Mouse (Mus musculus) WW6 (cell line): ENCODE data around the gene Arhgap22.

ENCODE experiments used
- DNase-seq: peaks from one replicate; pipeline ENCODE4 v3.0.0-alpha.2; 2013; ENCODE audit warnings: low read depth, low spot score

Arhgap22 gene

GRCm38 (mm10) chr14:33369375-33369774 lies 155.5 kb downstream of the Arhgap22 start:
- DNase-seq: no peak

GRCm38 (mm10) chr14:33370056-33370455 lies 156.2 kb downstream of the Arhgap22 start:
- no peak for DNase-seq

GRCm38 (mm10) chr14:33371248-33371647 lies 157.4 kb downstream of the Arhgap22 start:
- peak; percentile 40 for DNase-seq

GRCm38 (mm10) chr14:33373271-33373670 lies 159.4 kb downstream of the Arhgap22 start:
- DNase-seq: no peak

GRCm38 (mm10) chr14:33374089-33374488 lies 160.3 kb downstream of the Arhgap22 start:
- no peak for DNase-seq

- DNase-seq: no peak
Observed at GRCm38 (mm10) chr14:33377211-33377610, 163.4 kb downstream of the Arhgap22 start.

- no peak for DNase-seq
Observed at GRCm38 (mm10) chr14:33378723-33379122, 164.9 kb downstream of the Arhgap22 start.

GRCm38 (mm10) chr14:33380830-33381457 lies 167.1 kb downstream of the Arhgap22 start:
- DNase-seq: no peak

GRCm38 (mm10) chr14:33398065-33398860 lies 184.4 kb downstream of the Arhgap22 start:
- DNase-seq: no peak

GRCm38 (mm10) chr14:33400019-33400418 lies 186.2 kb downstream of the Arhgap22 start:
- DNase-seq: no peak

GRCm38 (mm10) chr14:33402331-33402730 lies 188.5 kb downstream of the Arhgap22 start:
- DNase-seq: no peak

- no peak for DNase-seq
Observed at GRCm38 (mm10) chr14:33415746-33416145, 201.9 kb downstream of the Arhgap22 start.

- DNase-seq: no peak
Observed at GRCm38 (mm10) chr14:33418311-33418909, 204.6 kb downstream of the Arhgap22 start.
